Mouse (Mus musculus) embryonic facial prominence, embryonic 14.5 days (tissue): ENCODE data around the gene Ang2. TPM values are rescaled to one million over a fixed set of nuclear protein-coding genes. Genes with fewer than 3 reads are reported as not detected.
"Not testable (repeated sequence)": the region's sequence is repeated elsewhere in the genome, so short reads cannot be mapped to it uniquely, and the experiment has no call there.

Experiments
- ATAC-seq: fragments of 200-750 bp; cut with Nextera tagmentation; 2 replicates; pipeline ENCODE4 v1.8.0; 2017; ENCODE audit warnings: low read depth, moderate number of reproducible peaks, moderate TSS enrichment
- DNase-seq: peaks from one replicate; pipeline ENCODE4 v3.0.0-alpha.2; 2015; ENCODE audit warnings: low spot score
- H3K27ac ChIP-seq: fragments of 300-500 bp; sonication (generic); replicated peaks from 2 replicates; pipeline ENCODE4 v1.5.1; 2014; ENCODE audit warnings: low read depth, mild to moderate bottlenecking, low read length, moderate library complexity
- H3K27me3 ChIP-seq: fragments of 300-500 bp; sonication (generic); replicated peaks from 2 replicates; pipeline ENCODE4 v1.6.1; 2014; ENCODE audit warnings: low read length; ENCODE audit not compliant: control insufficient read depth, insufficient read depth
- H3K36me3 ChIP-seq: fragments of 300-500 bp; sonication (generic); 2 replicates; pipeline ENCODE4 v1.6.1; 2014; ENCODE audit warnings: low read length, mixed read lengths; ENCODE audit not compliant: control insufficient read depth, insufficient read depth
- H3K4me1 ChIP-seq: fragments of 300-500 bp; sonication (generic); 2 replicates; pipeline ENCODE4 v1.6.1; 2014; ENCODE audit warnings: antibody characterized with exemption, low read length; ENCODE audit not compliant: control insufficient read depth, insufficient read depth
- H3K4me2 ChIP-seq: fragments of 300-500 bp; sonication (generic); 2 replicates; pipeline ENCODE4 v1.6.1; 2014; ENCODE audit warnings: low read depth, mild to moderate bottlenecking, low read length, moderate library complexity, mixed read lengths
- H3K4me3 ChIP-seq: fragments of 300-500 bp; sonication (generic); 2 replicates; pipeline ENCODE4 v1.5.1; 2014; ENCODE audit warnings: low read depth, mild to moderate bottlenecking, low read length
- H3K9ac ChIP-seq: fragments of 300-500 bp; sonication (generic); 2 replicates; pipeline ENCODE4 v1.6.1; 2014; ENCODE audit warnings: low read depth, mild to moderate bottlenecking, low read length, moderate library complexity, mixed read lengths
- H3K9me3 ChIP-seq: fragments of 300-500 bp; sonication (generic); 2 replicates; pipeline ENCODE4 v1.6.1; 2016; ENCODE audit warnings: low read length; ENCODE audit not compliant: control insufficient read depth
- WGBS: fragments of 180-500 bp; shearing (Covaris S2); extraction: QIAGEN DNeasy Blood & Tissue Kit; methylation state at CpG from one replicate; pipeline ENCODE4 v1.1.7; 2014; 5-methylcytosine and 5-hydroxymethylcytosine counted together
- polyA plus RNA-seq: library from polyadenylated mRNA; unstranded; fragments of >200 nt; fragmentation: Nextera tagmentation; extraction: Ambion mirVana; gene quantifications from 2 replicates; pipeline ENCODE4 v1.2.1, GENCODE M21; 2014

Ang2 gene
- polyA plus RNA-seq, 1 experiment from 2014 or later: not detected

GRCm38 (mm10) chr14:51195681-51196080 lies 3.3 kb downstream of the Ang2 start:
- Histone ChIP-seq H3K9me3 (no peaks in the 10 kb centered on the region), H3K4me3 (no peak overlapping the region), H3K27ac (no peak overlapping the region), H3K27me3 (no peaks in the 10 kb centered on the region), H3K4me2 (no peak overlapping the region), H3K9ac (no peak overlapping the region), H3K4me1 (no peaks in the 10 kb centered on the region), H3K36me3 (no peaks in the 10 kb centered on the region)
- ATAC-seq (no peak), DNase-seq (no peak)
- WGBS: 92% methylated on average over 4 of the region's 4 CpGs

- H3K4me2 ChIP-seq, H3K36me3 ChIP-seq, DNase-seq, H3K4me3 ChIP-seq, H3K27me3 ChIP-seq, ATAC-seq, H3K9ac ChIP-seq, H3K4me1 ChIP-seq, H3K27ac ChIP-seq, H3K9me3 ChIP-seq: not testable (repeated sequence)
- 75% methylated on average over 2 of the region's 2 CpGs for WGBS
These were observed 17.9 kb downstream of the Ang2 start for GRCm38 (mm10) chr14:51181051-51181450.

GRCm38 (mm10) chr14:51173843-51174242 lies 25.1 kb downstream of the Ang2 start:
- Histone ChIP-seq H3K4me2 (no peak overlapping the region), H3K36me3 (no peaks in the 10 kb centered on the region), H3K27me3 (no peaks in the 10 kb centered on the region), H3K4me1 (no peaks in the 10 kb centered on the region), H3K9ac (no peak overlapping the region), H3K4me3 (no peak overlapping the region), H3K27ac (no peak overlapping the region), H3K9me3 (no peaks in the 10 kb centered on the region)
- 62% methylated on average over 4 of the region's 4 CpGs for WGBS
- DNase-seq (no peak), ATAC-seq (no peak)

GRCm38 (mm10) chr14:51172947-51173346 lies 26.0 kb downstream of the Ang2 start:
- WGBS: 36% methylated on average over 4 of the region's 4 CpGs
- H3K27me3 ChIP-seq, ATAC-seq, H3K4me1 ChIP-seq, H3K4me3 ChIP-seq, DNase-seq, H3K4me2 ChIP-seq, H3K9ac ChIP-seq, H3K9me3 ChIP-seq, H3K36me3 ChIP-seq, H3K27ac ChIP-seq: not testable (repeated sequence)

- 40% methylated on average over 9 of the region's 9 CpGs for WGBS
- H3K27ac ChIP-seq, H3K9me3 ChIP-seq, H3K36me3 ChIP-seq, H3K4me1 ChIP-seq, ATAC-seq, H3K4me2 ChIP-seq, H3K9ac ChIP-seq, H3K4me3 ChIP-seq, H3K27me3 ChIP-seq: not testable (repeated sequence)
- peak; percentile 31 for DNase-seq
These were observed 26.7 kb downstream of the Ang2 start for GRCm38 (mm10) chr14:51172095-51172865.

- no peak for DNase-seq
- H3K27me3 ChIP-seq: no peaks in the 10 kb centered on the region
- H3K4me1 ChIP-seq: no peaks in the 10 kb centered on the region
- H3K4me2 ChIP-seq: no peak overlapping the region
- H3K4me3 ChIP-seq: no peak overlapping the region
- no peak for ATAC-seq
- H3K36me3 ChIP-seq: no peaks in the 10 kb centered on the region
- 0 out of 2 replicates have a peak, but pooled peaks cover 6% of the 10 kb centered on the region for H3K9me3 ChIP-seq
- no peak overlapping the region for H3K27ac ChIP-seq
- no peak overlapping the region for H3K9ac ChIP-seq
These were observed 32.9 kb downstream of the Ang2 start for GRCm38 (mm10) chr14:51166068-51166467.

- 100% methylated on average over 1 of the region's 1 CpGs for WGBS
- no peak overlapping the region for H3K9ac ChIP-seq
- no peak overlapping the region for H3K4me2 ChIP-seq
- DNase-seq: no peak
- no peaks in the 10 kb centered on the region for H3K27me3 ChIP-seq
- H3K4me1 ChIP-seq: no peaks in the 10 kb centered on the region
- H3K9me3 ChIP-seq: 0 out of 2 replicates have a peak, but pooled peaks cover 6% of the 10 kb centered on the region
- H3K27ac ChIP-seq: no peak overlapping the region
- no peak overlapping the region for H3K4me3 ChIP-seq
- ATAC-seq: no peak
- H3K36me3 ChIP-seq: no peaks in the 10 kb centered on the region
These were observed 33.5 kb downstream of the Ang2 start for GRCm38 (mm10) chr14:51165435-51165834.

DNA sequence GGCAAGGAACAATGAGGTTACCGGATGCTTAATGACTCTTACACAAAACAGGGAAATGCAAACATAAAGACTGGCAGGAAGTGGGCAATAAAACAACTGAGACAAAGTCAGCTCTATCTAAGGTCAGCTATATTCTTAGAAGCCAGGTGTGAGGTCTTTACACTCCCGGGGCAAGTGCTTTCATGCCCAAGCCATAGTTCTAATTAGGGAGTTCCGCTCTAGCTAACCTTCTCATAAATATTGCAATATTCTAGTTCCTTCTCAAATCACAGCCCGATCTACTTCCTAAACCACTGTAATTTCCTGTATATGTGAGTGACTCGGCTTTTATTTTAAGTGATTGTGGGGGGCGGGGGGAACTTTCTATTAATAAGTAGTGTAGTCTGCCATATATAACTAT lies 35.6 kb downstream of the Ang2 start:
- H3K36me3 ChIP-seq, H3K27me3 ChIP-seq, H3K4me2 ChIP-seq, H3K4me1 ChIP-seq, H3K9ac ChIP-seq, H3K27ac ChIP-seq, H3K4me3 ChIP-seq, ATAC-seq, DNase-seq, H3K9me3 ChIP-seq: not testable (repeated sequence)
- WGBS: 84% methylated on average over 6 of the region's 6 CpGs

DNA sequence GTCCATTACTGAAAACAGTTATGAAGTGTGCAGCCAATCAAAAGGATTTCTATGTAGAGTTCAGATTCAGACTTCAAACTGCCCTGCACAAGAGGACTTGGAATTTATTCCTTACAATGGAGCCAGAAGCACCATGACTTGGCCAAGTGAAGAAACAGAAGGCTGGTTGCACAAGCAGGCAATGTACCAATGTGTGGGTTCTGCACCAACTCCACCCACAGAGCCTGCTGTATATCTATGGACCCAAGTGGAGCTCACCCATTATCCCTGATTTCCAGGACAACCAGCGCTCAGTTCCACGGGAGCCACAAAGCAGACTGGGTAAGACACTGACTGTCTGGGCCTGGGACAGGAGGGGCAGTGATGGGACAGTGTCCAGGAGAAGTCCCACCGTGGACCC lies 37.0 kb downstream of the Ang2 start, which contains the start of gene Rnase2b:
Rnase2b (plus strand) TSS at position 285 of the 400 bp plus-strand sequence.
- H3K27me3 ChIP-seq, DNase-seq, H3K27ac ChIP-seq, H3K9ac ChIP-seq, H3K4me2 ChIP-seq, H3K4me1 ChIP-seq, H3K9me3 ChIP-seq, H3K4me3 ChIP-seq, H3K36me3 ChIP-seq, ATAC-seq: not testable (repeated sequence)
- 96% methylated on average over 3 of the region's 3 CpGs for WGBS
